Mouse (Mus musculus) limb, embryonic 12.5 days (tissue): ENCODE measurements around the gene H2-K1. TPM values are rescaled to one million over a fixed set of nuclear protein-coding genes. Genes with fewer than 3 reads are reported as not detected.

Experiments used
- ATAC-seq: fragments of 200-750 bp; cut with Nextera tagmentation; 2 replicates; pipeline ENCODE4 v1.8.0; 2017; ENCODE audit warnings: low read depth, moderate TSS enrichment; ENCODE audit not compliant: insufficient number of reproducible peaks, insufficient read depth, low FRiP score, low TSS enrichment
- H3K27ac ChIP-seq: fragments of 300-500 bp; sonication (generic); 2 replicates; pipeline ENCODE4 v1.5.1; 2016; ENCODE audit warnings: mild to moderate bottlenecking, moderate library complexity
- H3K27me3 ChIP-seq: fragments of 300-500 bp; sonication (generic); 2 replicates; pipeline ENCODE4 v1.6.1; 2016; ENCODE audit warnings: mild to moderate bottlenecking, moderate library complexity
- H3K36me3 ChIP-seq: fragments of 300-500 bp; sonication (generic); 2 replicates; pipeline ENCODE4 v1.6.1; 2016; ENCODE audit warnings: mild to moderate bottlenecking, moderate library complexity
- H3K4me1 ChIP-seq: fragments of 300-500 bp; sonication (generic); replicated peaks from 2 replicates; pipeline ENCODE4 v1.6.1; 2016
- H3K4me2 ChIP-seq: fragments of 300-500 bp; sonication (generic); 2 replicates; pipeline ENCODE4 v1.6.1; 2016; ENCODE audit warnings: mild to moderate bottlenecking, moderate library complexity
- H3K4me3 ChIP-seq: fragments of 300-500 bp; sonication (generic); replicated peaks from 2 replicates; pipeline ENCODE4 v1.5.1; 2016; ENCODE audit warnings: mild to moderate bottlenecking
- H3K9ac ChIP-seq: fragments of 300-500 bp; sonication (generic); replicated peaks from 2 replicates; pipeline ENCODE4 v1.6.1; 2016; ENCODE audit warnings: mild to moderate bottlenecking, moderate library complexity
- H3K9me3 ChIP-seq: fragments of 300-500 bp; sonication (generic); 2 replicates; pipeline ENCODE4 v1.6.1; 2016; ENCODE audit warnings: mild to moderate bottlenecking, moderate library complexity
- WGBS: fragments of 180-500 bp; shearing (Covaris S2); methylation state at CpG from one replicate; pipeline ENCODE4 v1.1.7; 2016; 5-methylcytosine and 5-hydroxymethylcytosine counted together
- polyA plus RNA-seq: library from polyadenylated mRNA; unstranded; fragments of >200 nt; fragmentation: Nextera tagmentation; extraction: Ambion mirVana; gene quantifications from 2 replicates; pipeline ENCODE4 v1.2.1, GENCODE M21; 2016

Gene H2-K1
- polyA plus RNA-seq, 1 experiment from 2014 or later: 4.5 TPM

- Histone ChIP-seq H3K9me3 (no peaks in the 10 kb centered on the region), H3K27ac (peak overlapping the region; percentile 88), H3K4me3 (peak overlapping the region; percentile 87), H3K27me3 (no peaks in the 10 kb centered on the region), H3K36me3 (peaks cover 38% of the 10 kb centered on the region), H3K9ac (peak overlapping the region; percentile 73), H3K4me1 (peaks cover 62% of the 10 kb centered on the region), H3K4me2 (peak overlapping the region; percentile 99)
- no peak for ATAC-seq
- 9% methylated on average over 36 of the region's 36 CpGs for WGBS
These were observed 26.9 kb upstream of the H2-K1 start for GRCm38 (mm10) chr17:34026917-34027655.

- no peak overlapping the region for H3K27ac ChIP-seq
- H3K4me1 ChIP-seq: peaks cover 62% of the 10 kb centered on the region
- peaks cover 46% of the 10 kb centered on the region for H3K36me3 ChIP-seq
- no peaks in the 10 kb centered on the region for H3K9me3 ChIP-seq
- WGBS: 43% methylated on average over 2 of the region's 2 CpGs
- peak overlapping the region; percentile 87; the same call in 1 of the 2 replicates for H3K4me3 ChIP-seq
- no peaks in the 10 kb centered on the region for H3K27me3 ChIP-seq
- peak overlapping the region; percentile 99 for H3K4me2 ChIP-seq
- peak overlapping the region; percentile 73; the same call in 1 of the 2 replicates for H3K9ac ChIP-seq
- no peak for ATAC-seq
These were observed 26.1 kb upstream of the H2-K1 start for GRCm38 (mm10) chr17:34026221-34026620.

- H3K9ac ChIP-seq: peak overlapping the region; percentile 93; the same call in 1 of the 2 replicates
- H3K27ac ChIP-seq: 0 out of 2 replicates have a peak overlapping the region, but pooled peaks have one; percentile 93
- ATAC-seq: no peak
- H3K36me3 ChIP-seq: peaks cover 51% of the 10 kb centered on the region
- peak overlapping the region; percentile 99 for H3K4me2 ChIP-seq
- H3K27me3 ChIP-seq: no peaks in the 10 kb centered on the region
- peak overlapping the region; percentile 87 for H3K4me3 ChIP-seq
- peaks cover 60% of the 10 kb centered on the region for H3K4me1 ChIP-seq
- WGBS: 10% methylated on average over 7 of the region's 7 CpGs
- peaks cover 3% of the 10 kb centered on the region; the same call in 1 of the 2 replicates for H3K9me3 ChIP-seq
These were observed 25.6 kb upstream of the H2-K1 start for GRCm38 (mm10) chr17:34025756-34026151.

- WGBS: under 1% methylated on average over 57 of the region's 57 CpGs
- Histone ChIP-seq H3K4me1 (peaks cover 53% of the 10 kb centered on the region), H3K9ac (peak overlapping the region; percentile 93), H3K9me3 (peaks cover 6% of the 10 kb centered on the region; the same call in 1 of the 2 replicates), H3K27me3 (no peaks in the 10 kb centered on the region), H3K36me3 (peaks cover 50% of the 10 kb centered on the region), H3K4me2 (peak overlapping the region; percentile 99), H3K4me3 (peak overlapping the region; percentile 87), H3K27ac (peak overlapping the region; percentile 93)
- ATAC-seq: no peak
These were observed 25.0 kb upstream of the H2-K1 start for GRCm38 (mm10) chr17:34024861-34025755.

GRCm38 (mm10) chr17:34024317-34024821 is 24.2 kb upstream of the H2-K1 start, which contains the start of gene Ring1:
TSS of gene Ring1 (minus strand) at chr17:34024680.
- no peaks in the 10 kb centered on the region for H3K27me3 ChIP-seq
- peak within 1 kb of the TSS; percentile 93 for H3K9ac ChIP-seq
- peaks cover 46% of the 10 kb centered on the region for H3K4me1 ChIP-seq
- ATAC-seq: peak; percentile 66
- WGBS: under 1% methylated on average over 58 of the region's 58 CpGs
- H3K4me2 ChIP-seq: peak within 1 kb of the TSS; percentile 99
- peaks cover 47% of the 10 kb centered on the region for H3K36me3 ChIP-seq
- peak within 1 kb of the TSS; percentile 93 for H3K27ac ChIP-seq
- peak within 1 kb of the TSS; percentile 87 for H3K4me3 ChIP-seq
- H3K9me3 ChIP-seq: peaks cover 13% of the 10 kb centered on the region

GRCm38 (mm10) chr17:34023678-34024077 is 23.5 kb upstream of the H2-K1 start:
- peaks cover 40% of the 10 kb centered on the region for H3K4me1 ChIP-seq
- 71% methylated on average over 9 of the region's 9 CpGs for WGBS
- ATAC-seq: no peak
- no peak overlapping the region for H3K27ac ChIP-seq
- H3K9me3 ChIP-seq: peaks cover 18% of the 10 kb centered on the region
- H3K27me3 ChIP-seq: no peaks in the 10 kb centered on the region
- H3K4me2 ChIP-seq: peak overlapping the region; percentile 99
- peak overlapping the region; percentile 87 for H3K4me3 ChIP-seq
- H3K9ac ChIP-seq: peak overlapping the region; percentile 93
- H3K36me3 ChIP-seq: peaks cover 40% of the 10 kb centered on the region

GRCm38 (mm10) chr17:34022987-34023386 is 22.8 kb upstream of the H2-K1 start:
- no peak overlapping the region for H3K9ac ChIP-seq
- H3K4me1 ChIP-seq: peaks cover 33% of the 10 kb centered on the region
- WGBS: 95% methylated on average over 20 of the region's 20 CpGs
- H3K9me3 ChIP-seq: peaks cover 18% of the 10 kb centered on the region
- no peak overlapping the region for H3K4me2 ChIP-seq
- H3K36me3 ChIP-seq: peaks cover 35% of the 10 kb centered on the region
- H3K27me3 ChIP-seq: no peaks in the 10 kb centered on the region
- H3K27ac ChIP-seq: no peak overlapping the region
- no peak for ATAC-seq
- H3K4me3 ChIP-seq: no peak overlapping the region

- peaks cover 35% of the 10 kb centered on the region for H3K36me3 ChIP-seq
- H3K4me1 ChIP-seq: peaks cover 31% of the 10 kb centered on the region
- no peaks in the 10 kb centered on the region for H3K27me3 ChIP-seq
- H3K4me2 ChIP-seq: no peak overlapping the region; the same call in 1 of the 2 replicates
- peaks cover 18% of the 10 kb centered on the region for H3K9me3 ChIP-seq
- H3K27ac ChIP-seq: no peak overlapping the region
- no peak overlapping the region for H3K9ac ChIP-seq
- no peak overlapping the region for H3K4me3 ChIP-seq
- 90% methylated on average over 14 of the region's 14 CpGs for WGBS
- ATAC-seq: no peak
These were observed 22.3 kb upstream of the H2-K1 start for GRCm38 (mm10) chr17:34022414-34022783.

- Histone ChIP-seq H3K4me1 (peaks cover 25% of the 10 kb centered on the region), H3K4me2 (no peak overlapping the region; the same call in 1 of the 2 replicates), H3K27me3 (no peaks in the 10 kb centered on the region), H3K9me3 (peaks cover 20% of the 10 kb centered on the region), H3K27ac (no peak overlapping the region), H3K4me3 (no peak overlapping the region), H3K36me3 (peaks cover 35% of the 10 kb centered on the region), H3K9ac (no peak overlapping the region)
- WGBS: 93% methylated on average over 22 of the region's 23 CpGs
- ATAC-seq: no peak
These were observed 21.6 kb upstream of the H2-K1 start for GRCm38 (mm10) chr17:34021539-34022413.

GRCm38 (mm10) chr17:34013436-34013835 is 13.3 kb upstream of the H2-K1 start:
- Histone ChIP-seq H3K9me3 (0 out of 2 replicates have a peak, but pooled peaks cover 9% of the 10 kb centered on the region), H3K4me2 (no peak overlapping the region), H3K27me3 (no peaks in the 10 kb centered on the region), H3K4me1 (no peaks in the 10 kb centered on the region), H3K27ac (no peak overlapping the region), H3K36me3 (no peaks in the 10 kb centered on the region), H3K4me3 (no peak overlapping the region), H3K9ac (no peak overlapping the region)
- ATAC-seq: no peak
- WGBS: 95% methylated on average over 8 of the region's 8 CpGs
